Mouse (Mus musculus) embryonic fibroblast, embryonic 13.5 days (primary cell): Measurements from ENCODE around the gene Gon4l.

Experiments used
- CTCF ChIP-seq: IDR thresholded peaks from 2 replicates; pipeline ENCODE4 v1.5.1; 2011; ENCODE audit warnings: mild to moderate bottlenecking, control low read depth, low read length, moderate library complexity, borderline replicate concordance; ENCODE audit not compliant: insufficient read depth
- POLR2A ChIP-seq: IDR thresholded peaks from 2 replicates; pipeline ENCODE4 v1.6.1; 2011; ENCODE audit warnings: low read depth, mild to moderate bottlenecking, control low read depth, low read length, moderate library complexity

- TF ChIP-seq CTCF (no peak), POLR2A (no peak)
Observed at GRCm38 (mm10) chr3:88849172-88849571, 14.1 kb downstream of the Gon4l start.
